Mouse (Mus musculus) megakaryocyte-erythroid progenitor cell, adult 5-6 weeks (primary cell): ENCODE results near the gene Sh3bp5. TPM values are rescaled to one million over a fixed set of nuclear protein-coding genes. Genes with fewer than 3 reads are reported as not detected.

ENCODE experiments used
- ATAC-seq: replicated peaks from 2 replicates; pipeline ENCODE4 v1.8.0; 2016; ENCODE audit warnings: mild to moderate bottlenecking, inconsistent platforms; ENCODE audit not compliant: severe bottlenecking, poor library complexity, low FRiP score, low TSS enrichment
- total RNA-seq, 2 experiments: library from RNA; stranded (forward) in 1 of 2; stranded (reverse) in 1 of 2; fragments of 200-1000, 215-1000 nt in 1 of 2; fragments of >200 nt in 1 of 2; fragmentation: Nextera tagmentation in 1 of 2; gene quantifications; 2 replicates each; pipeline ENCODE4 v1.2.3; 2014 to 2017

The Sh3bp5 gene
- total RNA-seq, 2 experiments from 2014 or later, result 1.3 to 2.3 TPM

- ATAC-seq, result no peak
Measured at GRCm38 (mm10) chr14:31383470-31384050, 52.3 kb downstream of the Sh3bp5 start.

GRCm38 (mm10) chr14:31382276-31382675, 53.6 kb downstream of the Sh3bp5 start:
- no peak for ATAC-seq

GRCm38 (mm10) chr14:31376331-31376730, 59.5 kb downstream of the Sh3bp5 start:
- ATAC-seq, result no peak

- no peak for ATAC-seq
Measured at GRCm38 (mm10) chr14:31374390-31374789, 61.5 kb downstream of the Sh3bp5 start.

GRCm38 (mm10) chr14:31369377-31369776, 66.5 kb downstream of the Sh3bp5 start:
- no peak for ATAC-seq

- no peak for ATAC-seq
Measured at GRCm38 (mm10) chr14:31367951-31368350, 67.9 kb downstream of the Sh3bp5 start.

- no peak for ATAC-seq
Measured at GRCm38 (mm10) chr14:31365350-31365749, 70.5 kb downstream of the Sh3bp5 start.

GRCm38 (mm10) chr14:31364589-31364988, 71.3 kb downstream of the Sh3bp5 start:
- peak; percentile 97 for ATAC-seq

- no peak for ATAC-seq
Measured at GRCm38 (mm10) chr14:31362236-31362635, 73.6 kb downstream of the Sh3bp5 start.

- ATAC-seq, result peak; percentile 52; the same call in 1 of the 2 replicates
Measured at GRCm38 (mm10) chr14:31345367-31345766, 90.5 kb downstream of the Sh3bp5 start.

- ATAC-seq, result no peak
Measured at GRCm38 (mm10) chr14:31343241-31343640, 92.6 kb downstream of the Sh3bp5 start.

- ATAC-seq, result no peak
Measured at GRCm38 (mm10) chr14:31337947-31338346, 97.9 kb downstream of the Sh3bp5 start.

GRCm38 (mm10) chr14:31337406-31337805, 98.5 kb downstream of the Sh3bp5 start:
- ATAC-seq, result no peak; the same call in 1 of the 2 replicates

- ATAC-seq, result peak; percentile 99
Measured at GRCm38 (mm10) chr14:31336369-31337155, 99.3 kb downstream of the Sh3bp5 start, which contains the start of gene Capn7. Capn7 (plus strand) TSS chr14:31336638.

GRCm38 (mm10) chr14:31335765-31336164, 100.1 kb downstream of the Sh3bp5 start:
- ATAC-seq, result no peak

- ATAC-seq, result no peak
Measured at GRCm38 (mm10) chr14:31330957-31331356, 104.9 kb downstream of the Sh3bp5 start.

- ATAC-seq, result no peak
Measured at GRCm38 (mm10) chr14:31329741-31330140, 106.1 kb downstream of the Sh3bp5 start.

- ATAC-seq, result peak; percentile 44
Measured at GRCm38 (mm10) chr14:31327681-31328080, 108.2 kb downstream of the Sh3bp5 start.

GRCm38 (mm10) chr14:31327196-31327595, 108.7 kb downstream of the Sh3bp5 start:
- no peak for ATAC-seq

GRCm38 (mm10) chr14:31326770-31327169, 109.1 kb downstream of the Sh3bp5 start:
- no peak for ATAC-seq

- ATAC-seq, result no peak
Measured at GRCm38 (mm10) chr14:31325551-31325950, 110.3 kb downstream of the Sh3bp5 start.
